Mouse (Mus musculus): ENCODE measurements around the gene Rabep1. TPM values are rescaled to one million over a fixed set of nuclear protein-coding genes. Genes with fewer than 3 reads are reported as not detected.
"Not testable (repeated sequence)": the region's sequence is repeated elsewhere in the genome, so short reads cannot be mapped to it uniquely, and the experiment has no call there.

Rabep1 gene
- polyA plus RNA-seq, 1 experiment from 2014 or later: 38.1 TPM

GRCm38 (mm10) chr11:70891616-70892015, 47.0 kb downstream of the Rabep1 start:
- DNase-seq (ENCODE audit: low spot score): no peak

GRCm38 (mm10) chr11:70897680-70898079, 53.1 kb downstream of the Rabep1 start:
- DNase-seq (ENCODE audit: low spot score): no peak

DNA sequence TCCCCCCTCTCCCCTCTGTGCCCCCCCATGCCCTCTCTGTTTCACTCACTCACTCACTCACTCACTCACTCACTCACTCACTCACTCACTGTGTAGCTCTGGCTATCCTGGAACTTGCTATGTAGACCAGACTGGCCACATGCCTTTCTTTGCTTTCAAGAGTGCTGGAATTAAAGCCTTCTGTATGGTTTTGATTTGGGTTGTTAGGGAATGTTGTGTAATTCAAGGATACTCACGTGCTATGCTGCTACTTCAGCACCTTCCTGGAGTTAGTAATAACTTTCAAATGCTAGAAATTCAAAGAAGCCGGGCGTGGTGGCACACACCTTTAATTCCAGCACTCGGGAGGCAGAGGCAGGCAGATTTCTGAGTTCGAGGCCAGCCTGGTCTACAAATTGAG, 53.6 kb downstream of the Rabep1 start:
- not testable (repeated sequence) for DNase-seq (ENCODE audit: low spot score)

DNA sequence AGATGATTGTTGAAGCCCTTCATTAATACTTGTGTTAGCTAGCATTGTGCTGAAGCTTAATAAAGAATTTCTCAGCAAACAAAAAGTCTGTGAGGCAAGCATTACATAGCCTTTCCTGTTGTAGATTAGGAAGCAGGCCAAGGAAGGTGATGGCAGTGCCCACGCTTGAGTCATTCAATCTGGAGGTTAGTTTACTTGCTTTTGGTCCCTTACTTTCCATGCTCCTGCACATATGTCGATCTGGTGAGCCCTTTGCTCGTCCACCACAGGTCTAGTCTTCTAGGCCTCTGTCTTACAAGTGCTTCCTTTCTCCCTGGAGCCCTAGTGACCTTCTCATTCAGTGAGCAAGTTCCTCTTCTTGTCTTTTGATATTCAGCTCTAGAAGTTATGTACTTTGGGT, 62.1 kb downstream of the Rabep1 start:
- no peak for DNase-seq (ENCODE audit: low spot score)

GRCm38 (mm10) chr11:70911323-70911722, 66.7 kb downstream of the Rabep1 start:
- no peak for DNase-seq (ENCODE audit: low spot score)

GRCm38 (mm10) chr11:70911920-70912319, 67.3 kb downstream of the Rabep1 start:
- no peak for DNase-seq (ENCODE audit: low spot score)

- DNase-seq (ENCODE audit: low spot score): no peak
Observed at GRCm38 (mm10) chr11:70917896-70918295, 73.3 kb downstream of the Rabep1 start.

DNA sequence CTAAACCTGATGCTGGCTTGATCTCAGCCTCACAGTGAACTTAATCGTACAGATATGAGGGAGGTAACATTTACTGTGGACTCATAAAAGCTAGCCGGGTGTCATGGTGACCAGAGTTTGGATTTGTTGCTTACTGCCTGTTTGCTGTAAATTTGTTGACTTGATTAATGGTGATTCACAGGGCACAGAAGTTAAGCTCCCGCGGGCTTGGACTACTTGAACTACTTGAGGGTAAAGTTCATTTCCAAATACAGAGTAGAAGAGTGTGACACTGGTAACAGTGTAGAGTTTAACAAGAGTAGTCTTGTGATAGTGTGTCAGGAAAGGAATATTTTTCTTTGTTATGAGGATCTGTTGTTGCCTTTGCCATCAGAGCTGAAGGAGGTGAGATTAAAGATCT, 74.9 kb downstream of the Rabep1 start:
- no peak for DNase-seq (ENCODE audit: low spot score)

GRCm38 (mm10) chr11:70931461-70931860, 86.9 kb downstream of the Rabep1 start:
- DNase-seq (ENCODE audit: low spot score): no peak

DNA sequence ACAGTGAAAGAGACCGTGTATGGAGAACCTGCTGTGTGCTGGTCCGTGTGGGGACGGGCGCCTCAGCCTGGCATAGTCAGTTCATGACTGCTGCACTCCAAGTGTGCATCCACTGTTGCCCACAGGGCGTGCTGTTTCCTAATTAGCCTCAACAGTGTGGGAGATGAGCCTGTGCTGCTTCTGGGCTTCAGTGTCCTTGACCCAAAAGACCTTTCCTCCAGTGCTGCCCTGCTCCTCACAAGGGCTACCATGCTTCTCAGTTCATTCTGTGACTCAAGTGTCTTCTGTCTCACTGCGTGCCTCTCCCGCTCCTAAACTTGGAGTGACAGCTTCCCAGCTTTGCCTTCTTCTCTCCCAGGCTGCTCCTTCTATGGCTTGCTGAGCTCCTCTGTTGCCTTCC, 90.7 kb downstream of the Rabep1 start:
- DNase-seq (ENCODE audit: low spot score): no peak

DNA sequence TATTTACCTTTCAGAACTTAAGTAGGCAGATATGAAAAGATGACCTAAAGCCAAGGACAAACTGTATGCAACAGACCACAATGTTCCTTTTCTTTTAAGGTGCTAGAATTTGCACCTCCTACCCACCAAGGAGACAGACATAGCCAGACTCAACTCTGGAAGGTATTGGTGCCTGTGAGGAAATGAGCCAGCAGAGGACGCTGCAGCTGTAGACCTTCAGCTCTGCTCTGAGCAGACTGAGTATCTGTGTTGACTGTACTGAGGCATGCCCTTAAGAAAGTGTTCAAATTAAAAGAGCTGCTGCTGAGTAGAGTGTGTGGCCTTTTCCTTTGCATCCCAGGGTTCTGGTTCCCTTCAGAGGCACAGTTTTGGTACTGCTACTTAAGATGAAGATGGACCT, 98.0 kb downstream of the Rabep1 start:
- no peak for DNase-seq (ENCODE audit: low spot score)

DNA sequence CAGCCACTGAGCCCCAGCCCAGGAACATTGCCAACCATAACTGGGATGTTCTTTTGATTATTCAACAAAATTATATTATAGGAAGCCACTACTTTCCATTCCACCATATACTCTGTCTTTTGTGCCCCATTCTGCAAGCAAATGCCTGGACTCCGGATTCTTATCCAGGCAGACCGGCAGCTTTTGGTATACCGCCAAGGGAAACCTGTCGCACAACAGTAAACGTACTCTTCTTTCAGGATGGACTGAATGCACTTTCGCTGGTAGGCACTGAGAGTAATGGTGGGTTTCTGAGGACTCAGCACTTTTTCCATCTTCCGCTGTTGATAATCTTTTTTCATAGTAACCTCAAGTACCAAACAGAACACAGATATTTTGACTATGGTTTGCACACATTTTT, 99.1 kb downstream of the Rabep1 start:
- DNase-seq (ENCODE audit: low spot score): no peak

- DNase-seq (ENCODE audit: low spot score): no peak
Observed at GRCm38 (mm10) chr11:70944935-70945817, 100.6 kb downstream of the Rabep1 start.

DNA sequence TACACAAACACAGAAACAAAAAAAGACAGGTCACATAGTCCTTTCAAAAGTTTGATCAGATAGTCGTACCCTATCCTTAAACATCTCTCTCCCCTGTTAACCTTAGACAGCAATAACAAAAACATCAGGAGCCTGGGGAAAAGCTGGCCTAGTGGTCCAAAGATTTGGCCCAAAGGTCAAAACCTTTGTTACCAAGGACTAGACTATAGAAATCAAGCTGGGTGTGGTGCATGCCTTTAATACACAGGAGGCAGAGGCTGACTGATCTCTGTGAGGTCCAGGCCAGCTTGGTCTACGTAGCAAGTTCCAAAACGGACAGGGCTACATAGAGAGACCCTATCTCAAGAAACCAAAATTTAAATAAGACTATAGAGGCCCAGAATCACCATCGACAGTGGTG, 110.1 kb downstream of the Rabep1 start:
- DNase-seq (ENCODE audit: low spot score): no peak

DNA sequence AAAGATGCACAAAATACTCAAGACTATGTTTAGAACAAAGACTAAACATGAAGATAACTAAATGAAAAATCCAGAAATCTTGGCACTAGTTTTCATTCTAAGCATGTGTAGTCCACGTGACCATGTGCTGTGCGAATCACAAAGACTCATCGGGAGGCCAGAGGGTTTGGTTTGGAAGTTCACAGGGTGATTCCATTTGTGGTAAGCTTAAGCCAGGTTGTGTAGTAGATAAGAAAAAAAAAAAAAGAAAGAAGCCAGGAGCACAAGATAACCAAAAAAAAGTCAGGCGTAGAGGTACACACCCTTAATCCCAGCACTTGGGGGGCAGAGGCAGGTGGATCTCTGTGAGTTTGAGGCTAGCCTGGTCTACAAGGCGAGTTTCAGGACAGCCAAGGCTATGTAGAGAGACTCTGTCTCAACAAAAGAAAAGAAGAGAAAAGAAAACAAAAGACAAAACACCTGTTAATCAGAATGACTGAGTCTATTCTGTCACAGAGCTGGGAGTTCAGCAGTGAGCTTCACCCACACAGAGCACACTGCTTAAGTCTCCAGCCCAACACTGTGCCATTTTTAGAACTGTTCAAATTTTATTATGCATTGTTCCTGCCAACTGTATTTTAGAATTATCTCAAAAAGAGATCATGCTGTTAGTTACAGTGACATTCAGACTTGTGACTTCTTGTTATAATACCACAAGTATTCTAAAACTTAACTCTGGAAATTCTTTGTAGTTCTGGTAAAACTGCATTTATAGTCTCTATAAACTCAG, 116.4 kb downstream of the Rabep1 start:
- DNase-seq (ENCODE audit: low spot score): no peak

GRCm38 (mm10) chr11:70964222-70964907, 119.8 kb downstream of the Rabep1 start:
- DNase-seq (ENCODE audit: low spot score): no peak

- DNase-seq (ENCODE audit: low spot score): peak; percentile 10
Observed at GRCm38 (mm10) chr11:70969271-70969794, 124.8 kb downstream of the Rabep1 start.

- peak; percentile 97 for DNase-seq (ENCODE audit: low spot score)
Observed at GRCm38 (mm10) chr11:70969821-70970559, 125.4 kb downstream of the Rabep1 start, which contains the start of the genes Nup88 and Rpain. Gene Nup88 (minus strand): TSS chr11:70969973. Gene Rpain (plus strand): TSS chr11:70970213.

DNA sequence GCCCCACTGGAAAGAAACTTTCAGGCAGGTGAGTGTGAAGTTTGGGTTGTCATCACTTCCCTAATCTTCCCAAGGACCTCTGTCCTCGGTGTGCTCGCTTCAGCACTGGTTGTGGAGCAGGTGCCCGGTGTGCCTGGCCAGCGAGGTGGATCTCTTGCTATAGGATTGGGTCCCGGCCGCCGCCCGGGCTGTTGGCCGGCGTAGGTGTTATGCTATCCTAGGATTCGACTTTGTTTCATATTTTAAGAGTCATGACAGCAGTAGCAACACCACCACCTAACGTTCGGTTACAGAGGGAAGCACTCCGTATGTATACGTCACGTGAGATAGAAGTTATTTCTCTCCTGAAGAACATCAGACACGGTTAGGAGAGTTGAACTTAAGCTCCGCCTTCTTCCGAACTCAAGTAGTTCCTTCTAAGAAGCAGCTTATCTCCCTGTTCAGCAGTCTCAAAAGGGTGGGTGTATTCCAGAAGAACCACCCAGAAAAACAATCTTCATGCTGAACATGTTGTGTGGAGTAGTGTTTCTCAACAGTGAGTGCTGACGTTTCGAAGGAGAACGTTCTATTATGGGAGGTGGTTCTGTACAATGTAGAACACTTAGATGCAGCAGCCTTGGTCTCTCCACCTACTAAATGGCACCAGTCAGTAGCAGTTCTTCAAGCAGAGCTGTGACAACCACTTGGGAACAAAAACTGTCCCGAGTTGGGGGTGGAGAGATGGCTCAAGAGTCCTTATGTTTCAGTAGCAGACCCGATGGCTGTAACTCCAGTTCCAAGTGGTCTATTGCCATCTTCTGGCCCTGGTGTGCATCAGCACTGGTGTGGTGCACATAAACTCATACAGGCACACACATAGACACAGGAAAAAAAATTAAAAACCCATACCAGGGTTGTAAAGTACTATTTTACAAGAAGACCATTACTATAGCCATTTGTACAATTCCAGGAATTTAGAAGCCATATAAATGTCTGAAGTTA, 126.3 kb downstream of the Rabep1 start:
- peak; percentile 53 for DNase-seq (ENCODE audit: low spot score)

GRCm38 (mm10) chr11:70972586-70972985, 128.0 kb downstream of the Rabep1 start:
- no peak for DNase-seq (ENCODE audit: low spot score)

Measured in thymus, postnatal 0 days (tissue).